Mouse (Mus musculus): ENCODE data around the gene Sgms2.

DNA sequence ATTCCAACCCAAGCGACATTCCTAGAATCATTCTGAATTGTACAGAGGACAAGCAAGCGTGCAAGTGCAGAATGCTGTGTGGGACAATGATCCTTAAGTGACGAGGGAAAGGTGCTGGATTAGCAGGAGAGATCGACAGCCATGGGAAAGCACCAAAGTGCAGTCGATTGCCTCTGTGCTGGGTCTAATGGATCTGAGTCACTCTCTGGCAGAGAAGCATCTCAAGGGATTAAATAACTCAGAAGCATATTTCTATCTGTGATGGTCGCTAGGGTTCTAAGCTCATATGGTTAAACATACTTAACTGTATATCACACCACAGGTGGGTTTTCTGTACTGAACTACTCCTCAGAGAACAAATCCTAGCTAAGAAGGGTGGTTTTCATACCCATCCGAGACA lies 118.2 kb downstream of the Sgms2 start:
- TF ChIP-seq CTCF (conservative IDR thresholded peaks at IDR 0.05; ENCODE audit: insufficient read depth, insufficient read length, low read depth, low read length) = no peak
- no peak for TF ChIP-seq POLR2A (IDR thresholded peaks at IDR 0.05; ENCODE audit: low read depth, low read length)

Data from kidney, adult 2 months (tissue).